Mouse (Mus musculus) hindbrain, embryonic 14.5 days (tissue): ENCODE data around the gene Dnajb7. TPM values are rescaled to one million over a fixed set of nuclear protein-coding genes. Genes with fewer than 3 reads are reported as not detected.
"Not testable (repeated sequence)": the region's sequence is repeated elsewhere in the genome, so short reads cannot be mapped to it uniquely, and the experiment has no call there.

Experiments used
- ATAC-seq: fragments of 200-750 bp; cut with Nextera tagmentation; 2 replicates; pipeline ENCODE4 v1.8.0; 2017; ENCODE audit warnings: moderate number of reproducible peaks, mild to moderate bottlenecking, moderate TSS enrichment, moderate library complexity; ENCODE audit not compliant: low FRiP score
- DNase-seq: peaks from one replicate; pipeline ENCODE4 v3.0.0-alpha.2; 2015; ENCODE audit warnings: low spot score
- H3K27ac ChIP-seq: fragments of 300-500 bp; sonication (generic); 2 replicates; pipeline ENCODE4 v1.5.1; 2014; ENCODE audit warnings: mild to moderate bottlenecking, moderate library complexity
- H3K27me3 ChIP-seq: fragments of 300-500 bp; sonication (generic); 2 replicates; pipeline ENCODE4 v1.6.1; 2014; ENCODE audit warnings: mild to moderate bottlenecking, low read length, mixed read lengths; ENCODE audit not compliant: control insufficient read depth, insufficient read depth
- H3K36me3 ChIP-seq: fragments of 300-500 bp; sonication (generic); replicated peaks from 2 replicates; pipeline ENCODE4 v1.6.1; 2014; ENCODE audit not compliant: control insufficient read depth, insufficient read depth
- H3K4me1 ChIP-seq: fragments of 300-500 bp; sonication (generic); replicated peaks from 2 replicates; pipeline ENCODE4 v1.6.1; 2014; ENCODE audit warnings: antibody characterized with exemption, low read length, mixed read lengths; ENCODE audit not compliant: control insufficient read depth, insufficient read depth
- H3K4me2 ChIP-seq: fragments of 300-500 bp; sonication (generic); replicated peaks from 2 replicates; pipeline ENCODE4 v1.6.1; 2014; ENCODE audit warnings: mild to moderate bottlenecking, moderate library complexity
- H3K4me3 ChIP-seq: fragments of 300-500 bp; sonication (generic); replicated peaks from 2 replicates; pipeline ENCODE4 v1.5.1; 2014; ENCODE audit warnings: mild to moderate bottlenecking, low read length
- H3K9ac ChIP-seq: fragments of 300-500 bp; sonication (generic); 2 replicates; pipeline ENCODE4 v1.6.1; 2014
- H3K9me3 ChIP-seq: fragments of 300-500 bp; sonication (generic); 2 replicates; pipeline ENCODE4 v1.6.1; 2016; ENCODE audit warnings: low read length; ENCODE audit not compliant: control insufficient read depth
- WGBS: fragments of 180-500 bp; shearing (Covaris S2); extraction: QIAGEN DNeasy Blood & Tissue Kit; methylation state at CpG from one replicate; pipeline ENCODE4 v1.1.7; 2014; 5-methylcytosine and 5-hydroxymethylcytosine counted together
- polyA plus RNA-seq: library from polyadenylated mRNA; unstranded; fragments of >200 nt; fragmentation: Nextera tagmentation; extraction: Ambion mirVana; gene quantifications from 2 replicates; pipeline ENCODE4 v1.2.1, GENCODE M21; 2014

Dnajb7 gene
- polyA plus RNA-seq, 1 experiment from 2014 or later, result 1.1 TPM

- peak overlapping the region; percentile 34; the same call in 1 of the 2 replicates for H3K4me2 ChIP-seq
- not testable (repeated sequence) for H3K27ac ChIP-seq, H3K4me1 ChIP-seq, H3K9me3 ChIP-seq, H3K27me3 ChIP-seq, H3K4me3 ChIP-seq, DNase-seq, ATAC-seq, H3K36me3 ChIP-seq
- H3K9ac ChIP-seq, result peak overlapping the region; percentile 12; the same call in 1 of the 2 replicates
- WGBS, result 12% methylated on average over 22 of the region's 22 CpGs
These were observed 8.7 kb upstream of the Dnajb7 start for GRCm38 (mm10) chr15:81416763-81417310.

GRCm38 (mm10) chr15:81405008-81405407, 3.1 kb downstream of the Dnajb7 start:
- no peak for ATAC-seq

GRCm38 (mm10) chr15:81399638-81400315, 8.3 kb downstream of the Dnajb7 start, which contains the start of the genes St13 and Xpnpep3:
Gene St13, minus strand, starts transcription at chr15:81400077.
Gene Xpnpep3, plus strand, starts transcription at chr15:81400138.
- Histone ChIP-seq H3K27ac (peak within 1 kb of the TSS; percentile 99), H3K4me1 (peaks cover 21% of the 10 kb centered on the region), H3K27me3 (no peaks in the 10 kb centered on the region), H3K4me2 (peak within 1 kb of the TSS; percentile 83), H3K4me3 (peak within 1 kb of the TSS; percentile 73), H3K36me3 (no peaks in the 10 kb centered on the region; the same call in 1 of the 2 replicates), H3K9me3 (no peaks in the 10 kb centered on the region), H3K9ac (peak within 1 kb of the TSS; percentile 96)
- WGBS, result under 1% methylated on average over 50 of the region's 50 CpGs
- ATAC-seq (peak; percentile 99), DNase-seq (peak; percentile 98)

More at GRCm38 (mm10) chr15:81405008-81405407, 3.1 kb downstream of the Dnajb7 start:
- peaks cover 8% of the 10 kb centered on the region for H3K4me1 ChIP-seq
- no peaks in the 10 kb centered on the region for H3K27me3 ChIP-seq
- no peak overlapping the region for H3K27ac ChIP-seq
- no peaks in the 10 kb centered on the region; the same call in 1 of the 2 replicates for H3K36me3 ChIP-seq
- no peak for DNase-seq
- H3K9ac ChIP-seq, result no peak overlapping the region
- no peaks in the 10 kb centered on the region for H3K9me3 ChIP-seq
- no peak overlapping the region for H3K4me3 ChIP-seq
- no peak overlapping the region for H3K4me2 ChIP-seq
- WGBS, result 87% methylated on average over 3 of the region's 3 CpGs

- peaks cover 21% of the 10 kb centered on the region for H3K4me1 ChIP-seq
- H3K27me3 ChIP-seq, result no peaks in the 10 kb centered on the region
- peak overlapping the region; percentile 73 for H3K4me3 ChIP-seq
- no peak; the same call in 1 of the 2 replicates for ATAC-seq
- no peaks in the 10 kb centered on the region; the same call in 1 of the 2 replicates for H3K36me3 ChIP-seq
- H3K9me3 ChIP-seq, result no peaks in the 10 kb centered on the region
- H3K9ac ChIP-seq, result peak overlapping the region; percentile 96
- DNase-seq, result no peak
- WGBS, result under 1% methylated on average over 21 of the region's 21 CpGs
- peak overlapping the region; percentile 83 for H3K4me2 ChIP-seq
- peak overlapping the region; percentile 99 for H3K27ac ChIP-seq
These were observed 8.8 kb downstream of the Dnajb7 start for GRCm38 (mm10) chr15:81399297-81399637.

- Histone ChIP-seq H3K27me3 (no peaks in the 10 kb centered on the region), H3K9me3 (no peaks in the 10 kb centered on the region), H3K36me3 (no peaks in the 10 kb centered on the region; the same call in 1 of the 2 replicates), H3K4me2 (peak overlapping the region; percentile 83), H3K4me1 (peaks cover 21% of the 10 kb centered on the region), H3K4me3 (peak overlapping the region; percentile 73), H3K9ac (peak overlapping the region; percentile 96), H3K27ac (no peak overlapping the region)
- ATAC-seq (no peak), DNase-seq (no peak)
These were observed 9.9 kb downstream of the Dnajb7 start for GRCm38 (mm10) chr15:81398189-81398588.

- H3K27ac ChIP-seq, result no peak overlapping the region
- H3K4me3 ChIP-seq, result no peak overlapping the region
- ATAC-seq (no peak), DNase-seq (no peak)
- H3K9me3 ChIP-seq, result no peaks in the 10 kb centered on the region
- H3K36me3 ChIP-seq, result peaks cover 26% of the 10 kb centered on the region
- 92% methylated on average over 8 of the region's 8 CpGs for WGBS
- H3K9ac ChIP-seq, result no peak overlapping the region
- peaks cover 13% of the 10 kb centered on the region for H3K4me1 ChIP-seq
- H3K4me2 ChIP-seq, result no peak overlapping the region
- no peaks in the 10 kb centered on the region for H3K27me3 ChIP-seq
These were observed 13.7 kb downstream of the Dnajb7 start for GRCm38 (mm10) chr15:81394211-81394915.

- H3K4me2 ChIP-seq, result no peak overlapping the region
- H3K27me3 ChIP-seq, result no peaks in the 10 kb centered on the region
- DNase-seq, result no peak
- no peaks in the 10 kb centered on the region for H3K9me3 ChIP-seq
- peaks cover 39% of the 10 kb centered on the region for H3K36me3 ChIP-seq
- peaks cover 6% of the 10 kb centered on the region; the same call in 1 of the 2 replicates for H3K4me1 ChIP-seq
- H3K9ac ChIP-seq, result no peak overlapping the region
- H3K27ac ChIP-seq, result no peak overlapping the region
- ATAC-seq, result no peak
- no peak overlapping the region for H3K4me3 ChIP-seq
These were observed 15.1 kb downstream of the Dnajb7 start for GRCm38 (mm10) chr15:81392997-81393396.

- Histone ChIP-seq H3K36me3 (peaks cover 97% of the 10 kb centered on the region), H3K4me1 (no peaks in the 10 kb centered on the region), H3K4me2 (no peak overlapping the region), H3K27me3 (no peaks in the 10 kb centered on the region), H3K4me3 (no peak overlapping the region), H3K9me3 (no peaks in the 10 kb centered on the region), H3K9ac (no peak overlapping the region), H3K27ac (no peak overlapping the region)
- ATAC-seq (no peak), DNase-seq (no peak)
- 94% methylated on average over 5 of the region's 5 CpGs for WGBS
These were observed 21.8 kb downstream of the Dnajb7 start for GRCm38 (mm10) chr15:81386327-81386726.

- H3K9me3 ChIP-seq, result no peaks in the 10 kb centered on the region
- peaks cover 88% of the 10 kb centered on the region for H3K36me3 ChIP-seq
- H3K4me2 ChIP-seq, result no peak overlapping the region
- ATAC-seq (no peak), DNase-seq (no peak)
- H3K4me3 ChIP-seq, result no peak overlapping the region
- H3K27ac ChIP-seq, result no peak overlapping the region
- no peaks in the 10 kb centered on the region for H3K4me1 ChIP-seq
- no peak overlapping the region for H3K9ac ChIP-seq
- 82% methylated on average over 2 of the region's 2 CpGs for WGBS
- no peaks in the 10 kb centered on the region for H3K27me3 ChIP-seq
These were observed 29.3 kb downstream of the Dnajb7 start for GRCm38 (mm10) chr15:81378845-81379244.
